Mouse (Mus musculus) ES-E14 (cell line): ENCODE data around the gene Cd19.

Experiments
- CHD2 ChIP-seq: IDR thresholded peaks from 2 replicates; pipeline ENCODE4 v1.6.1; 2014; ENCODE audit warnings: mild to moderate bottlenecking, low read depth, low read length, inconsistent platforms
- MAFK ChIP-seq: IDR thresholded peaks from 2 replicates; pipeline ENCODE4 v1.6.1; 2014; ENCODE audit warnings: mild to moderate bottlenecking, low read depth, low read length, inconsistent platforms; ENCODE audit not compliant: insufficient read depth
- ZC3H11A ChIP-seq: IDR thresholded peaks from 2 replicates; pipeline ENCODE4 v1.6.1; 2012; ENCODE audit warnings: low read depth, mild to moderate bottlenecking, inconsistent platforms, low read length, borderline replicate concordance
- ZNF384 ChIP-seq: IDR thresholded peaks from 2 replicates; pipeline ENCODE4 v1.6.1; 2012; ENCODE audit warnings: low read depth, low read length, inconsistent platforms

DNA sequence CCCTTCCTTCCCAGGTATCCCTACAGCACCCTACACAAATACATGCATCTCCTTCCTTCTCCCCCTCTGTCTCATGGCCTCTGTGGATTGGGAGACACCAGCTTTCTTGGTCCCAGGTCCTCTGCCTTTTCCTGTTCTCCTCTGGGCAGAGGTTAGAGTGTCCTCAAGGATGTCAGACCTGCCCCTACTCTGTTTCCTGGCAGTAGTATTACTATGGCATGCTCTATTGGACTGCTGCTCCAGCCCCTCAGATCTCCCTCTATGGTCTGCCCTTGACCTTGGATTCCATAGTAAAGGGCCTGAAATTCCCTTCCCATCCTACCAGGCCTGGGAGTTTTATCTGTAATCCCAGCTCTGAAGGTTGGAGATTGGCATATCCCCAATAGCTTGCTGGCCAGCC lies 15.5 kb upstream of the Cd19 start:
- no peak for TF ChIP-seq ZC3H11A
- no peak for TF ChIP-seq MAFK
- no peak for TF ChIP-seq CHD2
- no peak for TF ChIP-seq ZNF384
